21 mouse cellular contexts compared by ENCODE assay signal in genomic region chr14:99237115-99237514, GRCm38 (mm10).
DNase-seq lines count a peak whose midpoint lies in the region; ATAC-seq and TF ChIP-seq lines count a peak whose summit lies in the region.
"Had no signal": no experiment of that assay in that cellular context is flagged by ENCODE, and none has a peak within 500 bp of the region (broad histone marks: within the 10 kb centered on the region; RNA-seq: fewer than 3 reads in every experiment).

No protein-coding gene starts in this region.

- 39% methylated on average over 5 of the region's 5 CpGs for WGBS in intestine, postnatal 0 days
- 58% methylated on average over 5 of the region's 5 CpGs for WGBS in intestine, embryonic 16.5 days
- 28% methylated on average over 5 of the region's 5 CpGs for WGBS in lung, postnatal 0 days

- 0 out of 2 replicates have a peak, but pooled peaks cover 5% of the 10 kb centered on the region for H3K36me3 ChIP-seq in intestine, postnatal 0 days (ENCODE audit: control insufficient read depth, insufficient read depth)
- H3K36me3 ChIP-seq in intestine, embryonic 16.5 days (ENCODE audit: control insufficient read depth, insufficient read depth, low read length) = peaks cover 7% of the 10 kb centered on the region
- H3K36me3 ChIP-seq in lung, postnatal 0 days (ENCODE audit: insufficient read depth, low read length) = no peaks in the 10 kb centered on the region
- H3K36me3 ChIP-seq: forebrain, embryonic 15.5 days; heart, embryonic 15.5 days had no signal

- DNase-seq in lung, postnatal 0 days (ENCODE audit: low spot score) = peak; percentile 58
- no peak for DNase-seq in lung, adult 18-20 months
- peak; percentile 5 for DNase-seq in fat pad, adult 2 months (ENCODE audit: extremely low read depth, low read depth, low spot score)
- no peak for DNase-seq in right cerebral cortex, postnatal 10 days (ENCODE audit: low spot score in 2 of 2)
- DNase-seq: adrenal gland, adult 2 months; adrenal gland, postnatal 25 days; cerebellum, adult 18-20 months; cerebellum, adult 9-11 months; cerebellum, postnatal 36 days; gastrocnemius, postnatal 10 days; heart, adult 2 months; heart, postnatal 14 days had no signal

- no peaks in the 10 kb centered on the region for H3K9me3 ChIP-seq in intestine, postnatal 0 days (ENCODE audit: control insufficient read depth)
- H3K9me3 ChIP-seq in intestine, embryonic 16.5 days (ENCODE audit: control insufficient read depth, low read length) = no peaks in the 10 kb centered on the region
- no peaks in the 10 kb centered on the region for H3K9me3 ChIP-seq in lung, postnatal 0 days (ENCODE audit: low read length)
- H3K9me3 ChIP-seq: embryonic facial prominence, embryonic 15.5 days; forebrain, embryonic 15.5 days; heart, embryonic 15.5 days; hindbrain, embryonic 13.5 days had no signal

- H3K27ac ChIP-seq in intestine, postnatal 0 days (ENCODE audit: low read depth, low read length) = no peak overlapping the region
- no peak overlapping the region for H3K27ac ChIP-seq in intestine, embryonic 16.5 days (ENCODE audit: low read length)
- no peak overlapping the region for H3K27ac ChIP-seq in lung, postnatal 0 days (ENCODE audit: low read length)
- H3K27ac ChIP-seq: embryonic facial prominence, embryonic 15.5 days; forebrain, embryonic 15.5 days; heart, adult 2 months; heart, embryonic 15.5 days; hindbrain, embryonic 13.5 days had no signal

- no peak overlapping the region for H3K4me3 ChIP-seq in intestine, postnatal 0 days (ENCODE audit: low read depth, low read length)
- H3K4me3 ChIP-seq in intestine, embryonic 16.5 days (ENCODE audit: low read length) = no peak overlapping the region
- no peak overlapping the region for H3K4me3 ChIP-seq in lung, postnatal 0 days (ENCODE audit: low read depth, low read length)
- H3K4me3 ChIP-seq: embryonic facial prominence, embryonic 15.5 days; erythroblast, embryonic 14.5 days; forebrain, embryonic 15.5 days; heart, adult 2 months; heart, embryonic 15.5 days; hindbrain, embryonic 13.5 days had no signal

- H3K4me2 ChIP-seq in intestine, postnatal 0 days (replicated peaks; ENCODE audit: low read depth) = no peak overlapping the region
- H3K4me2 ChIP-seq in intestine, embryonic 16.5 days (ENCODE audit: low read depth, low read length) = no peak overlapping the region
- H3K4me2 ChIP-seq in lung, postnatal 0 days (replicated peaks; ENCODE audit: low read depth, low read length) = no peak overlapping the region
- H3K4me2 ChIP-seq: embryonic facial prominence, embryonic 15.5 days; forebrain, embryonic 15.5 days; heart, embryonic 11.5 days; heart, embryonic 15.5 days; hindbrain, embryonic 13.5 days had no signal

- TF ChIP-seq CTCF in intestine, postnatal 0 days (IDR thresholded peaks at IDR 0.05; ENCODE audit: low read depth) = no peak
- no peak for TF ChIP-seq CTCF in lung, postnatal 0 days (IDR thresholded peaks at IDR 0.05)

- H3K9ac ChIP-seq in intestine, postnatal 0 days (ENCODE audit: low read depth, low read length) = no peak overlapping the region
- no peak overlapping the region for H3K9ac ChIP-seq in intestine, embryonic 16.5 days (ENCODE audit: low read depth, low read length)
- no peak overlapping the region for H3K9ac ChIP-seq in lung, postnatal 0 days (replicated peaks; ENCODE audit: low read depth)
- H3K9ac ChIP-seq: embryonic facial prominence, embryonic 15.5 days; forebrain, embryonic 15.5 days; heart, embryonic 15.5 days; hindbrain, embryonic 13.5 days had no signal

- TF ChIP-seq EP300 in lung, postnatal 0 days (IDR thresholded peaks at IDR 0.05) = no peak

- ATAC-seq in intestine, postnatal 0 days = 0 out of 2 replicates have a peak, but pooled peaks have one; percentile 22
- no peak for ATAC-seq in intestine, embryonic 16.5 days
- ATAC-seq in lung, postnatal 0 days = peak; percentile 16; the same call in 1 of the 2 replicates
- ATAC-seq: forebrain, embryonic 15.5 days had no signal

- no peaks in the 10 kb centered on the region for H3K4me1 ChIP-seq in intestine, postnatal 0 days (replicated peaks; ENCODE audit: control insufficient read depth, insufficient read depth, low read length)
- H3K4me1 ChIP-seq in intestine, embryonic 16.5 days (ENCODE audit: control insufficient read depth, insufficient read depth, low read length) = no peaks in the 10 kb centered on the region
- H3K4me1 ChIP-seq in lung, postnatal 0 days (ENCODE audit: insufficient read depth, low read depth, low read length) = 0 out of 2 replicates have a peak, but pooled peaks cover 3% of the 10 kb centered on the region
- H3K4me1 ChIP-seq: embryonic facial prominence, embryonic 15.5 days; forebrain, embryonic 15.5 days; heart, embryonic 15.5 days; hindbrain, embryonic 13.5 days had no signal

- no peaks in the 10 kb centered on the region for H3K27me3 ChIP-seq in intestine, postnatal 0 days (replicated peaks; ENCODE audit: control insufficient read depth, insufficient read depth, low read length)
- no peaks in the 10 kb centered on the region for H3K27me3 ChIP-seq in intestine, embryonic 16.5 days (replicated peaks; ENCODE audit: control insufficient read depth, insufficient read depth, low read length)
- H3K27me3 ChIP-seq in lung, postnatal 0 days (replicated peaks; ENCODE audit: insufficient read depth, low read length) = no peaks in the 10 kb centered on the region
- H3K27me3 ChIP-seq: CH12.LX; embryonic facial prominence, embryonic 15.5 days; forebrain, embryonic 15.5 days; heart, embryonic 15.5 days; hindbrain, embryonic 13.5 days had no signal

Comparison
In these comparisons a context has a peak if more than half of its experiments do, and no peak if none do; other contexts are left out.
1. DNase-seq: peak in lung, postnatal 0 days (single experiment) and fat pad, adult 2 months (single experiment); none in lung, adult 18-20 months (0 of 2) and right cerebral cortex, postnatal 10 days (0 of 2).